Mouse (Mus musculus): ENCODE measurements around the gene Atf2.
"Not testable (repeated sequence)": the region's sequence is repeated elsewhere in the genome, so short reads cannot be mapped to it uniquely, and the experiment has no call there.

Atf2 gene

GRCm38 (mm10) chr2:73892464-73893296 lies at the start of gene Atf2:
Atf2 (minus strand) TSS chr2:73892639.
- peak; percentile 99 for DNase-seq (ENCODE audit: low spot score)

- DNase-seq (ENCODE audit: low spot score), result no peak
Observed at GRCm38 (mm10) chr2:73941281-73941680, 48.8 kb upstream of the Atf2 start.

- DNase-seq (ENCODE audit: low spot score), result no peak
Observed at GRCm38 (mm10) chr2:73940471-73940870, 48.0 kb upstream of the Atf2 start.

GRCm38 (mm10) chr2:73938896-73939295 lies 46.5 kb upstream of the Atf2 start:
- no peak for DNase-seq (ENCODE audit: low spot score)

GRCm38 (mm10) chr2:73932676-73933313 lies 40.4 kb upstream of the Atf2 start:
- DNase-seq (ENCODE audit: low spot score), result peak; percentile 68

- no peak for DNase-seq (ENCODE audit: low spot score)
Observed at GRCm38 (mm10) chr2:73927711-73928110, 35.3 kb upstream of the Atf2 start.

- no peak for DNase-seq (ENCODE audit: low spot score)
Observed at GRCm38 (mm10) chr2:73925539-73925938, 33.1 kb upstream of the Atf2 start.

GRCm38 (mm10) chr2:73925089-73925488 lies 32.6 kb upstream of the Atf2 start:
- DNase-seq (ENCODE audit: low spot score), result peak; percentile 91

GRCm38 (mm10) chr2:73919642-73920041 lies 27.2 kb upstream of the Atf2 start:
- DNase-seq (ENCODE audit: low spot score), result peak; percentile 65

GRCm38 (mm10) chr2:73912264-73912663 lies 19.8 kb upstream of the Atf2 start:
- DNase-seq (ENCODE audit: low spot score), result no peak

GRCm38 (mm10) chr2:73911175-73911700 lies 18.8 kb upstream of the Atf2 start, which contains the start of gene Atp5g3:
Atp5g3 (minus strand) TSS chr2:73911326.
- peak; percentile 95 for DNase-seq (ENCODE audit: low spot score)

GRCm38 (mm10) chr2:73910571-73911174 lies 18.2 kb upstream of the Atf2 start:
- DNase-seq (ENCODE audit: low spot score), result peak; percentile 58

GRCm38 (mm10) chr2:73909116-73909515 lies 16.7 kb upstream of the Atf2 start:
- DNase-seq (ENCODE audit: low spot score), result no peak

- DNase-seq (ENCODE audit: low spot score), result not testable (repeated sequence)
Observed at GRCm38 (mm10) chr2:73904679-73905078, 12.2 kb upstream of the Atf2 start.

GRCm38 (mm10) chr2:73903536-73903935 lies 11.1 kb upstream of the Atf2 start:
- no peak for DNase-seq (ENCODE audit: low spot score)

- DNase-seq (ENCODE audit: low spot score), result not testable (repeated sequence)
Observed at GRCm38 (mm10) chr2:73902328-73902727, 9.9 kb upstream of the Atf2 start.

GRCm38 (mm10) chr2:73901169-73901568 lies 8.7 kb upstream of the Atf2 start:
- no peak for DNase-seq (ENCODE audit: low spot score)

GRCm38 (mm10) chr2:73900364-73900763 lies 7.9 kb upstream of the Atf2 start:
- DNase-seq (ENCODE audit: low spot score), result no peak

- not testable (repeated sequence) for DNase-seq (ENCODE audit: low spot score)
Observed at GRCm38 (mm10) chr2:73896919-73897318, 4.5 kb upstream of the Atf2 start.

GRCm38 (mm10) chr2:73893473-73894270 lies 1.2 kb upstream of the Atf2 start:
- peak; percentile 36 for DNase-seq (ENCODE audit: low spot score)

- peak; percentile 68 for DNase-seq (ENCODE audit: low spot score)
Observed at GRCm38 (mm10) chr2:73891701-73892463, 557 bp downstream of the Atf2 start.
